Mouse (Mus musculus) brain, embryonic 14.5 days (tissue): ENCODE measurements at regions not wholly inside any gene's neighbourhood (a gene's known extent, or its start where the extent isn't known, plus 50 kb on each side); places are given as distances from the start of the nearest gene placed in this dataset.

Experiments
- CTCF ChIP-seq: fragments of 200-500 bp; IDR thresholded peaks from 2 replicates; pipeline ENCODE4 v1.5.1; 2012; ENCODE audit warnings: inconsistent platforms, mild to moderate bottlenecking, moderate library complexity, borderline replicate concordance; ENCODE audit not compliant: insufficient read depth, insufficient read length; ENCODE audit errors: extremely low read depth
- POLR2A ChIP-seq: fragments of 200-500 bp; IDR thresholded peaks from 2 replicates; pipeline ENCODE4 v1.6.1; 2012; ENCODE audit warnings: mild to moderate bottlenecking, inconsistent platforms, borderline replicate concordance; ENCODE audit not compliant: poor library complexity, insufficient read depth, insufficient read length, severe bottlenecking; ENCODE audit errors: extremely low read depth

- TF ChIP-seq POLR2A (no peak), CTCF (no peak)
Observed at GRCm38 (mm10) chr9:69588846-69589245, 135.4 kb downstream of the Anxa2 start.
